Mouse (Mus musculus) embryonic fibroblast, embryonic 13.5 days (primary cell): Measurements from ENCODE around the gene Gm42906.

Experiments used
- CTCF ChIP-seq: IDR thresholded peaks from 2 replicates; pipeline ENCODE4 v1.5.1; 2011; ENCODE audit warnings: mild to moderate bottlenecking, control low read depth, low read length, moderate library complexity, borderline replicate concordance; ENCODE audit not compliant: insufficient read depth
- POLR2A ChIP-seq: IDR thresholded peaks from 2 replicates; pipeline ENCODE4 v1.6.1; 2011; ENCODE audit warnings: low read depth, mild to moderate bottlenecking, control low read depth, low read length, moderate library complexity

DNA sequence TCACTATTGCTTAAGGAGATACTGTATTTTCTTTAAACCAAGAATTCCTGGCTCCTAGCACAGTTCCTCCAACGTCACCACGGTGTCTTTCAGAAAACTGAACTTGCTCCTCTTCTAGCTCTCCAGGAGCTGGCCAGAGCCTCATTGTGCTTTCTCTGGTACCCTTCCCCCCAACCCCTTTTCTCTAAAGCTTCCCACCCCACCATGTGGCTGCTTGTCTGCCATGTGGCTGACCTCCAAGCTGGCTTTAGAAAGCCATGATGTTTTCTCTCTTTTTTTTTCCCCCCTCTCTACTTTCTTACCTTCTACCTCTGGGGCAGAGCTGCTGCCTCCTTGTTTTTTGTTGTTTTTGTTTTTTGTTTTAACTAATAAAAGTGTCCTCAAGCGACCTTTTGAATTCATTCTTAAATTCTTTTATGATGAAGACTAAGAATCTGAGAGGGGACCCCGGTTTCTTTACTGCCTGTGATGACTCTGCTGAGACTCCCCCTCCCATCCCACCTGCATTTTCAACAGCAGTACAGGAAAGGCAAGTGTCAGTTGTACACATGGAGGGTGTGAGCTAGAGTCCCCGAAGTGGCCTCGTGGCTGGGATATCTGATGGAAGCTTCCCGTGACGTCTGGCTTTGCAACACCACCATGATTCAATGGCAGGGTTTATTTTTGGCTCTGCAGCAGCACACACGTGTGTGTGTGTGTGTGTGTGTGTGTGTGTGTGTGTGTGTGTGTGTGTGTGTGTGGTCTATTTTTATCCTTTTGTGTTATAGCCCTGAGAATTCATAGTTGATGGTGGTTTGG, 393.0 kb downstream of the Gm42906 start:
- no peak for TF ChIP-seq CTCF
- TF ChIP-seq POLR2A = no peak
